ENCODE assay signal across 8 mouse cellular contexts in genomic region chrY:1286171-1286795, GRCm38 (mm10). TPM values are rescaled to one million over a fixed set of nuclear protein-coding genes. Genes with fewer than 3 reads are reported as not detected.
A peak's percentile ranks its signal among the peaks of the same experiment; 100 is the strongest.
DNase-seq lines count a peak whose midpoint lies in the region; ATAC-seq and TF ChIP-seq lines count a peak whose summit lies in the region.

Ddx3y (minus strand) TSS chrY:1286629.

- no peak for TF ChIP-seq CTCF in layer of hippocampus, adult 2 months (conservative IDR thresholded peaks at IDR 0.05)
- no peak for TF ChIP-seq CTCF in hindbrain, postnatal 0 days (IDR thresholded peaks at IDR 0.05; ENCODE audit: low read depth)

- H3K9ac ChIP-seq in forebrain, embryonic 15.5 days (replicated peaks) = peak within 1 kb of the TSS; percentile 35
- H3K9ac ChIP-seq in hindbrain, postnatal 0 days (replicated peaks; ENCODE audit: low read length) = no peak within 1 kb of the TSS; the same call in 1 of the 2 replicates
- peak within 1 kb of the TSS; percentile 55 for H3K9ac ChIP-seq in liver, embryonic 11.5 days (ENCODE audit: low read depth, low read length)

- peak within 1 kb of the TSS; percentile 72 for H3K4me3 ChIP-seq in layer of hippocampus, adult 2 months
- H3K4me3 ChIP-seq in forebrain, embryonic 15.5 days = peak within 1 kb of the TSS; percentile 42
- peak within 1 kb of the TSS; percentile 37 for H3K4me3 ChIP-seq in hindbrain, postnatal 0 days (ENCODE audit: low read length)
- H3K4me3 ChIP-seq in liver, embryonic 11.5 days (ENCODE audit: low read depth, low read length) = peak within 1 kb of the TSS; percentile 51

- peak in 1 of 2 experiments; percentile 63 for DNase-seq in layer of hippocampus, adult 2 months (ENCODE audit: low spot score in 2 of 2)
- no peak for DNase-seq in layer of hippocampus, adult 9-10 months (ENCODE audit: low spot score)
- peak; percentile 59 for DNase-seq in c-Kit-positive CD71-positive TER-119-positive erythroid progenitor cells, embryonic 14.5 days (ENCODE audit: low spot score)
- peak; percentile 79 for DNase-seq in hindbrain, postnatal 0 days (ENCODE audit: low spot score)
- DNase-seq in liver, embryonic 11.5 days (ENCODE audit: low spot score) = peak; percentile 29
- DNase-seq in testis, postnatal 14 days (ENCODE audit: low spot score) = peak; percentile 77

- no peaks in the 10 kb centered on the region for H3K9me3 ChIP-seq in forebrain, embryonic 15.5 days
- no peaks in the 10 kb centered on the region for H3K9me3 ChIP-seq in hindbrain, postnatal 0 days (ENCODE audit: low read length)
- no peaks in the 10 kb centered on the region for H3K9me3 ChIP-seq in liver, embryonic 11.5 days (ENCODE audit: control insufficient read depth, low read length)

- H3K4me1 ChIP-seq in forebrain, embryonic 15.5 days = no peaks in the 10 kb centered on the region
- no peaks in the 10 kb centered on the region for H3K4me1 ChIP-seq in hindbrain, postnatal 0 days (ENCODE audit: insufficient read depth, low read length)
- H3K4me1 ChIP-seq in liver, embryonic 11.5 days (replicated peaks; ENCODE audit: control insufficient read depth, insufficient read depth, low read length) = no peaks in the 10 kb centered on the region

- no peaks in the 10 kb centered on the region for H3K36me3 ChIP-seq in forebrain, embryonic 15.5 days
- no peaks in the 10 kb centered on the region for H3K36me3 ChIP-seq in hindbrain, postnatal 0 days (ENCODE audit: insufficient read depth, low read length)
- H3K36me3 ChIP-seq in liver, embryonic 11.5 days (ENCODE audit: control insufficient read depth, insufficient read depth, low read length) = no peaks in the 10 kb centered on the region

- 1% methylated on average over 31 of the region's 31 CpGs for WGBS in forebrain, embryonic 15.5 days
- WGBS in hindbrain, postnatal 0 days = 1% methylated on average over 14 of the region's 31 CpGs
- WGBS in liver, embryonic 11.5 days = under 1% methylated on average over 28 of the region's 31 CpGs

- peak within 1 kb of the TSS; percentile 36 for H3K4me2 ChIP-seq in forebrain, embryonic 15.5 days (replicated peaks)
- peak within 1 kb of the TSS; percentile 38 for H3K4me2 ChIP-seq in hindbrain, postnatal 0 days (ENCODE audit: low read depth, low read length)
- peak within 1 kb of the TSS; percentile 49 for H3K4me2 ChIP-seq in liver, embryonic 11.5 days

- ATAC-seq in forebrain, embryonic 15.5 days (replicated peaks) = peak; percentile 98
- peak; percentile 97 for ATAC-seq in hindbrain, postnatal 0 days
- peak; percentile 97 for ATAC-seq in liver, embryonic 11.5 days (replicated peaks; ENCODE audit: low FRiP score)
- peak; percentile 97 for ATAC-seq in monocyte, adult 5-6 weeks (replicated peaks; ENCODE audit: insufficient number of reproducible peaks, low FRiP score, low TSS enrichment, poor library complexity, severe bottlenecking)

- peak within 1 kb of the TSS; percentile 89 for H3K27ac ChIP-seq in layer of hippocampus, adult 2 months
- H3K27ac ChIP-seq in forebrain, embryonic 15.5 days (replicated peaks) = no peak within 1 kb of the TSS; the same call in 1 of the 2 replicates
- H3K27ac ChIP-seq in hindbrain, postnatal 0 days = peak within 1 kb of the TSS; percentile 65; the same call in 1 of the 2 replicates
- peak within 1 kb of the TSS; percentile 43; the same call in 1 of the 2 replicates for H3K27ac ChIP-seq in liver, embryonic 11.5 days (ENCODE audit: low read depth, low read length)

- H3K27me3 ChIP-seq in forebrain, embryonic 15.5 days = no peaks in the 10 kb centered on the region
- H3K27me3 ChIP-seq in hindbrain, postnatal 0 days (ENCODE audit: insufficient read depth, low read length) = no peaks in the 10 kb centered on the region
- H3K27me3 ChIP-seq in liver, embryonic 11.5 days (replicated peaks; ENCODE audit: control insufficient read depth, insufficient read depth, low read length) = no peaks in the 10 kb centered on the region

RNA-seq across cellular contexts. Expression of gene Ddx3y, which starts in this region (rescaled TPM):
- 10 to 100 TPM in 1 of 2 experiments, not detected in 1; 46.7 TPM for total RNA-seq in layer of hippocampus, adult 2 months (2021)
- 14.5 and 19.0 TPM in 2 replicates for polyA plus RNA-seq in forebrain, embryonic 15.5 days (2015; fragmentation: Nextera tagmentation; extraction: Ambion mirVana)
- 8.5 and 14.2 TPM in 2 replicates for total RNA-seq in hindbrain, postnatal 0 days (2014; rRNA removed)
- polyA plus RNA-seq in hindbrain, postnatal 0 days (2015; fragmentation: Nextera tagmentation; extraction: Ambion mirVana) = 40.2 TPM in 1 of 2 replicates, not detected in the other
- 18.8 and 22.4 TPM in 2 replicates for polyA plus RNA-seq in liver, embryonic 11.5 days (2014; fragmentation: Nextera tagmentation; extraction: Ambion mirVana)
- 134 to 227 TPM (median 223 TPM) in 3 replicates for total RNA-seq in monocyte, adult 5-6 weeks (2017)
